Comparison of ENCODE assay signal across 10 mouse cellular contexts in genomic region chr12:82284617-82285016, GRCm38 (mm10).
DNase-seq lines count a peak whose midpoint lies in the region; ATAC-seq and TF ChIP-seq lines count a peak whose summit lies in the region.
"Had no signal": no experiment of that assay in that cellular context is flagged by ENCODE, and none has a peak within 500 bp of the region (broad histone marks: within the 10 kb centered on the region; RNA-seq: fewer than 3 reads in every experiment).

No protein-coding gene starts in this region.

- DNase-seq in adrenal gland, postnatal 10 days: peak; percentile 24
- DNase-seq in adrenal gland, postnatal 4 days (ENCODE audit: low spot score in 2 of 2): no peak
- peak; percentile 53 for DNase-seq in 416B (ENCODE audit: low read depth)
- DNase-seq in spleen, postnatal 4 days (ENCODE audit: low spot score in 2 of 2): peak; percentile 23 to 61
- DNase-seq in cerebellum, postnatal 25 days: no peak
- no peak for DNase-seq in gastrocnemius, adult 2 months
- DNase-seq in retina, embryonic 14.5 days (ENCODE audit: low spot score): no peak

- TF ChIP-seq CTCF in gastrocnemius, adult 2 months (IDR thresholded peaks at IDR 0.05): no peak

- ATAC-seq in hematopoietic stem cell, adult 5-6 weeks (replicated peaks in 1 of 2; ENCODE audit: insufficient read depth in 1 of 2, low FRiP score in 2 of 2, low TSS enrichment in 1 of 2, low read depth in 1 of 2, poor library complexity in 2 of 2, severe bottlenecking in 2 of 2): peak; percentile 32 to 68; a peak in 2 of 4 replicates
- ATAC-seq: forebrain, embryonic 15.5 days had no signal

- H3K27ac ChIP-seq in gastrocnemius, adult 2 months: no peak overlapping the region
- H3K27ac ChIP-seq: forebrain, embryonic 15.5 days; liver, embryonic 15.5 days had no signal

- no peak overlapping the region for H3K4me3 ChIP-seq in gastrocnemius, adult 2 months
- H3K4me3 ChIP-seq: forebrain, embryonic 15.5 days; liver, embryonic 15.5 days had no signal

- intact Hi-C loops in gastrocnemius, adult 2 months (cut with DNase I): no loop called here

Comparison
In these comparisons a context has a peak if more than half of its experiments do, and no peak if none do; other contexts are left out.
1. DNase-seq: peak in adrenal gland, postnatal 10 days (single experiment), 416B (single experiment) and spleen, postnatal 4 days (2 of 2); none in adrenal gland, postnatal 4 days (0 of 2), cerebellum, postnatal 25 days (0 of 2), gastrocnemius, adult 2 months (single experiment) and retina, embryonic 14.5 days (single experiment).